Mouse (Mus musculus): ENCODE data around the gene Alk. TPM values are rescaled to one million over a fixed set of nuclear protein-coding genes. Genes with fewer than 3 reads are reported as not detected.

Alk gene
- total RNA-seq, 2 experiments from 2014 or later: 0.06 TPM; not detected in 1

DNA sequence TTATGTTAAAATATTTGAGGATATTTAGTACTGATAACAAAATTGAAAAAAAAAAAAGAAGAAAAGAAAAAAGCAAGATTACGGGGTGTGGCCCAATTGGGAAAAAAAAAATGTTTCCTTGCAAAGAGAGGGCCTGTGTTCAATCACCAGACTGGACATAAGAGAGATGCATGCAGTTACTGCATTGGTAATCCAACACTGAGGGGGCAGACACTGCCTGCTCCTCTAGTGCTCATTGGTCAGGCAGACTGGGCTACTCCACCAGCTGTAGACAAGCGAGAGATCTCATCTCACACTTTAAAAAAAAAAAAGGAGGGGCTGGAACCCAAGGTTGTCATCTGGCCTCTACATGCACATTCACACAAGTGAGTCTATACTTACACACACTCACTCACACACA lies 199.6 kb downstream of the Alk start:
- DNase-seq (ENCODE audit: low spot score in 2 of 2): no peak

DNA sequence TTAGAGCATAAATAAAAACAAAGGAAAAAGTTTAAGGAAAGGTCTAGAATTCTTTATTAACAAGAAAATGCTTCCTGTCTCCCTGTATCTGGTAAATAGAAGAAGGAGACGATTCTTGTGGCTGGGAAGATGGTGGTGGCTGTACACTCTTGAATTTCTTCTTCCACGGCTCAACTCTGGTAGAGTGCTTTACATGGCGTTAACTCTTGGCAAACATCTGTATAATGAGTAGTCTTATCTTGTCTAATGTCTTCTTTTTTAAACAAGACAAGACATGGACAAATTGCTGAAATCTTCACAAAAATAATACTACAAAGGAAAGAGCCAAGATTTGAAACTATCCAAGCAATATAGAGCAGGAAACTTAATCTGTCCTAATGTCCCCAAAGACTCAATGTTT lies 202.6 kb downstream of the Alk start:
- DNase-seq (ENCODE audit: low spot score in 2 of 2): no peak

- DNase-seq (ENCODE audit: low spot score in 2 of 2): no peak
These were observed 203.1 kb downstream of the Alk start for GRCm38 (mm10) chr17:72401349-72401748.

DNA sequence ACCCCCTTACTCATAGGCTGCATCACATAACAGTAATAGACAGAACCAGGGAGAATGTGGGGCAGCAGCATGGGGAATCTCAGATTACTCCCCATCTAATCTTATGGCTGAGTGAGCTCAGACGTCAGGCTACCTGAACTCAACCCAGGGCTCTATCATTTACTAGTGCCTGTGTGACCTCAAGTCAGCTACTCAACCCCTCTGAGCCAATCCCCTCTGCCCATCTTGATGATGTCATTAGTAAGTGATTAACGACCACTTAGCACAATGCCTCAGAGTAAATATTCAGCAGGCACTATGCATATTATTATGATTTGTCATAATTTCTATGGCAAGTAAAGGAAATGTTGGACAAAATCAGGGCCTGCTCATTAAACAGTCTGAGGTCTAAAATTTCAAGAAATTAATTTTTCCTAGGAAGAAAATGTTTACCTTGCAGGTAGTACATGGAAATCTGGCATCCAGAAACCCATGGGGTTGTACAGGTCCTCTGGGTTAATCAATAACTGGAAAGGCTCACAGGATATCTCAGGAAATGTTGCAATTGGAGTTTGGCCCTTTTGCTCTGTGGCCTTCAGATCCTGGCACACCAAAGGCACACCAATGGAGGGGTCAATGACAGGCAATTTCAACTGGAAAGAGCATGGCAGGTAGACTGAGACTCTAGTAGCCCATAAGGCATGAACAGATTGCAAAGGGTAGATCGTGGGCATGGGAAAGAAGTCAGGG lies 204.9 kb downstream of the Alk start:
- DNase-seq (ENCODE audit: low spot score in 2 of 2): no peak

- no peak for DNase-seq (ENCODE audit: low spot score in 2 of 2)
These were observed 208.5 kb downstream of the Alk start for GRCm38 (mm10) chr17:72395956-72396355.

DNA sequence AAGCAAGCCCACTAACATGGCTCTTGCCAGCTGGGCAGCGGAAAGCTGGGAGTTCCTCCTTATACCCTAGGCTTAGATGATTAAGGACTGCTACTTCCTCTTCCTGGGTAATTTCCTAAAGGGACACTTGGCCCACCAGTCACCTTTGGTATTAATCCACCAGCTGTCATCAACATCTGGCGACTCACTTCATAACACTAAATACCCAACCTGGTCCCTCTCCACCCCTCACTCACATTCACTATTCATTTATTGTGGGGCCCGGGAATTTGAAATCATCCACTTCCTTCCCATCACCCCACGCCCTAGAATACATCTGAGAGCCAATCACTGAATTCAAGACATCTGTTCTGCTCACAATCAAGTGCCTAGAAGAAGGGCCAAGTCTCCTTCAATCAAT lies 235.4 kb downstream of the Alk start:
- no peak for DNase-seq (ENCODE audit: low spot score in 2 of 2)

GRCm38 (mm10) chr17:72362811-72363496 lies 241.5 kb downstream of the Alk start:
- no peak for DNase-seq (ENCODE audit: low spot score in 2 of 2)

GRCm38 (mm10) chr17:72361961-72362360 lies 242.5 kb downstream of the Alk start:
- DNase-seq (ENCODE audit: low spot score in 2 of 2): no peak

- no peak for DNase-seq (ENCODE audit: low spot score in 2 of 2)
These were observed 247.6 kb downstream of the Alk start for GRCm38 (mm10) chr17:72356759-72357302.

DNA sequence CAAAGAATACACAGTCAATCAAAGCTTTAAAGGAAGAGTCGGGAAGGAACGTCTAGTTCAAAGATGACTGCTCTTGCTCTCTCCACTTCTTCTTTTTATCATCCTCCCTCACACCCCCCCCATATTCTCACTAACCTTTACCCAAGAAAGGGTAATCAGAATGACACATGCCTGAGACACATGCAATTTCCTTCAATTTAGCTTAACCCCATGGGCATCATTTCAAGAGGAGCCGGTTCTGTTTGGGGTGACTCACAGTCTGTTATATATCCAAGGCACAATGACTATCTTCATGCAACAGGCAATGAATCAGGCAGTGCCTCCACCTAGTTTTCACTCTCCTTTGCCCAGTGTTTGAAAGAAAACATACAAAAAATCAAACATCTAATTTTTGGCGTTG lies 265.0 kb downstream of the Alk start:
- DNase-seq (ENCODE audit: low spot score in 2 of 2): no peak

DNA sequence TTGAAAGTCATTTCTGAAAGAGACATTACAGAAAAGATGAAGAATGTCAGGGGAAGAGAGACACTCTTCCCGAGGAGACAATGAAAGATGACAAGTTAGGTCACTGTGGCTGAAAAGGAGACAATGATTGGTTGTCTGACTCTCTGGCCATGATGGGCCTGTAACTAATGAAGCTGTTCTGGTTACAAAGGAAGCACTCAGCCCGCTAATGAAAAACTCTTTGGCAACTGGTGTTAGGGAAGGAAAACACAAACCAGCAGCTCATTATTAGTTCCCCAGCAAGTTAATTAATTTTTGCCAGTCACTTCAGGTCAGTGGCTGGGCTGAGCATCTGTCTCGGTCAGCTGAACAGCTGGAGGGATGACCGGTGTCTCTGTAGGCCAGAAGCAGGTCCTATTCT lies 271.5 kb downstream of the Alk start:
- DNase-seq (ENCODE audit: low spot score in 2 of 2): no peak

- DNase-seq (ENCODE audit: low spot score in 2 of 2): no peak
These were observed 278.5 kb downstream of the Alk start for GRCm38 (mm10) chr17:72325941-72326340.

GRCm38 (mm10) chr17:72319576-72319975 lies 284.9 kb downstream of the Alk start:
- no peak for DNase-seq (ENCODE audit: low spot score in 2 of 2)

DNA sequence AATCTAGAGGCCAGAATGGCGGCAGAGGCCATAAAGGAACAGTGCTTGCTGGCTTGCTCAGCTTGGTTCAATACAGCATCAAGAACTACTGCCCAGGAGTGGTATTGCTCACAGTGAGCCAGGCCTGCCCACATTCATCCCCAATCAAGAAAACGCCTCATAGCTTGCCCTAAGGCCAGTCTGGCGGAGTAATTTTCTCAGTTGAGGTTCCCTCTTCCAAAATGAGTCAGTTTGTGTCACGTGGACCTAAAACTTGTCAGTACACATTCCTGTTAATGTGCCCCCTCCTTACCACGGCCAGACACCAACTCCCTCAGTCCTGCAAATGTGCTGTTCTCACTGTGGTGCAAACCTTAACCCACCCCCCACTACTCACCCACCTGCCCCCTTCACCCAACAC lies 304.8 kb downstream of the Alk start:
- no peak for DNase-seq (ENCODE audit: low spot score in 2 of 2)

DNA sequence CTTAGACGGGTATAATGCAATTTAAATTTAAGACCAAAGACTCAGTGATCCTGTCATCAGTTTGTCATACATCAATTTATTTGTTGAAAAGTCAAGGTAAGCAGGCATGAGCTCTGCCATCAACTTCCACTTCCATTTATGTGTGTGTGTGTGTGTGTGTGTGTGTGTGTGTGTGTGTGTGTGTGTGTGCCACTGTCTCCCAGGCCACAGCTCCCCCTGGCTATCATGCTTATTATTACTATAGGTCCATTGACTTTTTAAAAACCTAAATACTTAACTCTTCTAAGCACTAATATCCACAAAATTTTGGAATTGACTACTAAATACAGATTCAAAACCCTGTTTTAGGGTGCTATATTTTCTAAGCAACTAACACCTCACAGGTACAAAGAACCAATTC lies 308.1 kb downstream of the Alk start:
- DNase-seq (ENCODE audit: low spot score in 2 of 2): no peak

DNA sequence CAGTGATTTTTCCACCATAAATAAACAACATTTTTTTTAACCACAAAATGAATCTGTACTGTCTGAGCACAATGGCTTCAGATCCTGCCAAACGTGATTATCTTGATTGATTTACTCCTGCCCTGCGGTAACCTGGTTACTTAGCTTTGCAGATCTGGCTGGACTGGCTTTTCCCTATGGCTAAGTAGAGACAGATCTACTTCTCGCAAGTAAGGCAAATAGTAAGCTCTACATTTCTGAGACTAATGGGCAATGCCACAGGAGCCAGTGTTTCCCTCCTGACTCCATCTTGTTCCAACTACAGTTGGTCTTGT lies 311.2 kb downstream of the Alk start:
- DNase-seq (ENCODE audit: low spot score in 2 of 2): no peak

DNA sequence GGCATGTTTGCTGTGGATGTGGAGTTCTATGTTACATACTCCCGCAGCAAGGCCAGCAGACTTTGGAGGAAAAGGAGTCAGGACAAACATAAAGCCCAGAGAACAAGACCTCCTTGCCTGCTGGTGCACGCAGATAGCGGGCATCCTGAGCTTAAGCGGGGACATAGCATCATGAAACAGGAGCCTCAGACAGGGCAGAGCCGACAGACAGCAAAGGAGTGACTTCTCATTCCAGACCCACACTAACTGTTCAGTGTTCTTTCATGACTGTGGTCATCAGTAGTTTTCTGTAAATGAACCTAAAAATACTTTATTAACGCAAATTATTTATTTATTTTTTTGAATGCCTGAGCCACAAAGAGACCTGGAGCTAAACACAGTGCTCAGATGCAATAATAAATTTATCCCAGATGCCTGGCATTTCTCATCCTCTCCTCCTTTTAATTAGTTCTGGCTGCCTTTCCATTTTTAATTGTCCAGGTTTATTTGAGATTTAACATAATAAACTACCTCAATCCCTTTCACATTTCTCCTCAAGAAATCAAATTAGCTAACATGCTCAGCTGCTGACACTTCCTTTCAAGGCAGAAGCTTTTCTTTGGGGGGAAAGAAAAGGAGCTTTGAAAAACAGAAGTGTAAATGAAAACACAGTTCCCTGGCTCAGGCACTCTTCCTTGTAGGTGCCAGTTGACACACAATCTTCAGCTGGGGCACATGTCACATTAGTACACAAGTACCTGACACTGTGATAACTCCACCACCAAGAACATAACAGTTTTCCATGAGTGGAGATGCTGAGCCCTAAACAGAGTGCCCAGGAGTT lies 311.8 kb downstream of the Alk start:
- DNase-seq (ENCODE audit: low spot score in 2 of 2): no peak

GRCm38 (mm10) chr17:72285961-72286360 lies 318.5 kb downstream of the Alk start:
- no peak for DNase-seq (ENCODE audit: low spot score in 2 of 2)

DNA sequence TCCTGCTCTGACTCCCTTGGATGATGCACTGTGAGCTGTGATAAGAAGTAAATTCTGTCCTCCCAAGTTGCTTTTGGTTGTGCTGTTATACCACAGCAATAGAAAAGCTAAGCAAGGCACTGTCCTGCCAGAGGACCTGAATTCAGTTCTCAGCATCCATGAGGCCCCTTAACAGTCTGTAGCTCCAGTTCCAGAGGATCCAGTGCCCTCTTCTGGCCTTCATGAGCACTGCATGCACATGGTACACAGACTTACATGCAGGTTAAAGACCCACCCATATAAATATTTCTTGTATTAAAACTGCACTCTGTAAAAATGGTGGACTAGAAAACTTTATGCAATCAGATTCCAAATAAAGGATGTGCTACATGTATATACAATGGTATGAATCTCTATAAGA lies 326.1 kb downstream of the Alk start:
- no peak for DNase-seq (ENCODE audit: low spot score in 2 of 2)

DNA sequence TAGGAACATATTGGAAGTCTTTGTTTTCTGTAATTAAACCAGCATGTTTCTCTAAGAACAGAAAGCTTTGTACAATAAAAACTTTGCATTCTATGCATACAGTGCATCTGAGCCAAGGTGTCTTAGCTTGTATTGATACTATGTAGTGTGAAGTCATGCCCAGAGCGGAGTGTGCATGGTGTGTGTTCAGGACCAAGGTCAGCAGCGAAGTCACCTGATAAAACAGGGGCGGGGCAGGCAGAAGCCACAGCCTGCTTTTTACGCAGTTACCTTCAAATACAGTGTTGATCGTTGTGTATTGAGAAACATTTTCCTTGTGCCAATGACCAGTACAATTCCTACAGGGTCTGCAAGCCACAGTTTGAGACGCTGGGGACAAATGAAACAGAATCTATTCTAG lies 327.6 kb downstream of the Alk start:
- no peak for DNase-seq (ENCODE audit: low spot score in 2 of 2)

DNA sequence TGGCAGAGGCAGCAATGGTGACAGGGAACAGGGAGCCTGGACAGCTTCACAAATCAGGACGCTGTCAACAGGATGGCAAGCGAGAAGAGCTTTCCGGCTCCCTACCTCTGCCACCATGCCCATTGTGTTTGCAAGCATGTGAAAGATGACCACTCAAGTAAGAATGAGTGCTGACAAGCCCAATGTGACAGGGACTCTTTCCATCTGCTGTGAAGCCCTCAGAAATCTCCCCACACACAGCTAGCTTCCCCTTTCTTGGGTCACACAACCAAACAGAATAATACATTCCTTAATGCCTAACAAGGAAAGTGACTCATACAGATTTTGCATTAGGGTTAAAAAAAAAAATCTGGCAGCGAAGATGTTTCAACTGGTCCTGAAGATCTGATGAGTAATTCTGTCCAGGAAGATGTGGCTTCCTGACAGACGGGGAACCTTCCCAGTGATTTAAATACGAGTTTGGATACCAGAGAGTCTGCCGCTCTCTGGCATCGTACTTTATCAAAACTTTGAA lies 329.0 kb downstream of the Alk start:
- no peak for DNase-seq (ENCODE audit: low spot score in 2 of 2)

DNA sequence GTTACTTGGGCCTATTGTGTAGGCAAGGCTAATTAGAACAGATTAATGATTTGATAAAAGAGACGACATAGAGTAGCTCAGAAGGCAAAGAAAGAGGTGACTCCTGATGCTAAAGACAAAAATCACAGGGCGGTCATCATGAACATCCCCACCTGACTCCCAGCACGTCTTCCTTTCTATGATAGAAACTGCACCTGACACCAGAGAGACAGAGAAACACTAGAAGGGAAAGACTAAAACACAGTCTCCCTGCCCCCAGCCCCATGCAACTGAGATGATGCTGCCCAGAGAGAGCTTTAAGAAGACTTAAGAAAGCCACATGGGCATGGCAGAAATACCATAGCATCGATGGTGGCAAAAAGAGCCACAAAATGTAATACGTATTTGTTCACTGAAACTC lies 330.2 kb downstream of the Alk start:
- DNase-seq (ENCODE audit: low spot score in 2 of 2): no peak

All from adrenal gland, adult 18-20 months (tissue).